Mouse (Mus musculus): ENCODE measurements around the gene 9530068E07Rik. TPM values are rescaled to one million over a fixed set of nuclear protein-coding genes. Genes with fewer than 3 reads are reported as not detected.
A peak's percentile ranks its signal among the peaks of the same experiment; 100 is the strongest.

9530068E07Rik gene
- total RNA-seq, 2 experiments from 2014 or later: 74.8 to 132 TPM

DNA sequence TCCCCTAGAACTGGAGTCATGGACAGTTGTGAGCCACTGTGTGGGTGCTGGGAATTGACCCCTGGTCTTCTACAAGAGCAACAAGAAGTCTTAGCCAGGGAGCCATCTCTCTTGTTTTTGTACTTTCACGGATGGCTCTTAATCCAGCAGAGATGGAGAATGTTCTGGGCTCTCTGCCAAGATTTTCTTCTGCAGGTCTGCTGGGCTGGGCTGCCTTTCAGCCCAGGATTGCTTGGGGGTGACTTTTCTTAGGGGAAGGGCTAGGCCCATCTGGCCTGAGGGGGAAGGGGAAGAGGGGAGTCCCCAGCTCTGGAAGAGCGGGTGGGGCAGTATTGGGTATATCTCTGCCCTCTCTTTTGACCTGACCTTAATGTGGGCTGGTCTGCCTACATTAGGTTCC is 25.7 kb upstream of the 9530068E07Rik start:
- no peak for ATAC-seq (ENCODE audit: poor library complexity, severe bottlenecking)

DNA sequence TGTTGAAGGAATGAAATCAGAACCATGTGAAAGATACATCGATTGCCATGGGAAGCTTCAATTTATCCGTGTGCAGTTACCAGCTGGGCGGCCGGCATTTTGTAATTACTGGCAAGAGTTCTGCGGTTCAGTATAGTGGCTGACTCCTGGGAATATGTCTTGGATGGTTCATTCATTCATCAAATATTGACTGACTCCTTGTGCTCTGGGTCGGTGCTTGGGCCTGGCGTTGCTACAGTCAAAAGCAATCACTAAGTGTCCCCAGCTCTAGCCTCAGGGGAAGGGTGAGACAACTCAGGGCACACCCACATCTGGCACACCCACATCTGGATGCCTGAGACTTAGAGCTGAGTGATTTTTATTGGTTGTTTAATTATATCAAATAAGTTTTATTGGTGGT is 22.4 kb upstream of the 9530068E07Rik start:
- no peak for ATAC-seq (ENCODE audit: poor library complexity, severe bottlenecking)

DNA sequence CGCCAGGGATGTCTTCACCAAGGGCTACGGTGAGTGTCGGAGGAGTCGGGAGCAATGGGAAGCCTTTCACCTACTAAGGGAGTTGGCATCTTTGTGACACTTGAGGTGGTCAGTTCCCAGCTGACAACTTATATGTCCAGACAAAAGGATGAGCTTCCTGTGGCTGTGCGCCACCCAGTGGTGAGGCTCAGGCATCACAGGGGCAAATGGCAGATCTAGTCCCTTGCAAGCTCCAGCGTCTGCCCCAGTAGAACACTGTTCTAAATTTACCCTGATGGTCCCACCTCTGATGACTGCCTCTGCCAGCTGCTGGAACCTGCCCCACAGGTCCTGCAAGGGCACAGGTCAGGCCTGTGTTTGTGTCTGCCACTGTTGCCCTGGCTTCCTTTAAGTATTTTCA is 21.9 kb upstream of the 9530068E07Rik start:
- ATAC-seq (ENCODE audit: poor library complexity, severe bottlenecking): peak; percentile 94

DNA sequence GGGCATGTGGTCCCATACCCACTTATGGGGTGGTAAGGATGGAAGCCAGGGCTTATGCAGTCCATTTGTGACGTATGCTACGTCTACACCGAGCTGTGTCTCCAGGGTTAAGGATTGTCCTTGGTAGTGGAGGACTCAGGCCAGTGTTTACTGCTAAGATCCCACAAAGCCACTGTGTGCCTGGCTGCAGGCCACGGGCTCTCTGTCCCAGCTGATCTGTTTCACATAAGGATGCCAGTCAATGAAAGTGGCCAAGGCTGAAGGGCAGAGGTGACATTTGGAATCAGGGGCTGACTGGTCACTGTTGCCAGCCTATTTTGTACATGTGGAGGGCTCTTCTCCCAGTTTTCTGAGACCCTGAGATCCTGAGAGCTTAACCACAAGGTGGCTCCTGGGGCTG is 18.6 kb upstream of the 9530068E07Rik start:
- no peak for ATAC-seq (ENCODE audit: poor library complexity, severe bottlenecking)

DNA sequence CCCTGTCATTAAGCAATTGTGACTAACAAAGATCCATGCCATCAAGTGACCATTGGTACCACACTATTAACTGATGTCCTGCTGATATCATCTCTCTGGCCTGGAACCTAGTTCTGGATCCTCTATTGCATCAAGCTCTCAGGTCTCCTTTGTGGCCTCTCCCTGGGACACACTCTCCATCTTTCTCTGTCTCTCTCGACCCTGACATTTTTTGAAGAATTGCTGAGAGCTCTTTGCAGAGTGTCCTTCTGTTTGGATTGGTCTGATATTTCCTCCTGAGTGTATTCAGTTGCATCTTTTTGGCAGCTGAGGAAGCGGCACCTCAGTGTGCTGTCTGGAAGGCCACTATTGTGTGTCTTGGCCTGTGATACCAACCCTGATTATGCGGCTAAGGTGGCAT is 17.0 kb upstream of the 9530068E07Rik start:
- no peak for ATAC-seq (ENCODE audit: poor library complexity, severe bottlenecking)

DNA sequence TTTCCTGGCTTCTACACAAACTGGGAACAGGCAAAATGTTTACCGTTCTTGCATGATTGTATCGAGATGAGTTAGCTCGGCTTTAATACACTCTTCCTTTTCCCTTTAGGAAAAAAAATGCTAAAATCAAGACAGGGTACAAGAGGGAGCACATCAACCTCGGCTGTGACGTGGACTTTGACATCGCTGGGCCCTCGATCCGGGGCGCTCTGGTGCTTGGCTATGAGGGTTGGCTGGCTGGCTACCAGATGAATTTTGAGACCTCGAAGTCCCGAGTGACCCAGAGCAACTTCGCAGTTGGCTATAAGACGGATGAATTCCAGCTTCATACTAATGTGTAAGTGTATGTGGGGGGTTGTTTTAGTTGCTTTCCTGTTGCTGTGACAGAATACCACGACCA is 12.5 kb upstream of the 9530068E07Rik start:
- no peak for ATAC-seq (ENCODE audit: poor library complexity, severe bottlenecking)

DNA sequence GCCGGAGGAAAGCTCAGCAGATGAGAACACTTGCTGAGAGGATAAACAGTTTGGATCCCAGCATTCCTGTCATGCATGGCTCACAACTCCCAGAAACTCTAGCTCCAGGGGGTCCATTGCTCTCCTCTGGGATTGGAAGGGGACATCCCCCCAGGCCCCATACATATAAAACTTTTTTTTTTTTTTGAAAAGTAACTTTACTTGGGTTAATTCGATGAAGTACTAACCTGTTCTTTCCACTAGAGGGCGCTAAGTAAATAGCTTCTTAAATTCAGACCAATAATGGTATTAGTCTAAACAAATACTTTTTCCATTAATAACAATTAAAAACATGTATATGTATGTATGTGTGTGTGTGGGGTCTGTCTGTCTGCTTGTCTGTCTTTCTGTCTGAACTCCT is 11.6 kb upstream of the 9530068E07Rik start:
- ATAC-seq (ENCODE audit: poor library complexity, severe bottlenecking): no peak

DNA sequence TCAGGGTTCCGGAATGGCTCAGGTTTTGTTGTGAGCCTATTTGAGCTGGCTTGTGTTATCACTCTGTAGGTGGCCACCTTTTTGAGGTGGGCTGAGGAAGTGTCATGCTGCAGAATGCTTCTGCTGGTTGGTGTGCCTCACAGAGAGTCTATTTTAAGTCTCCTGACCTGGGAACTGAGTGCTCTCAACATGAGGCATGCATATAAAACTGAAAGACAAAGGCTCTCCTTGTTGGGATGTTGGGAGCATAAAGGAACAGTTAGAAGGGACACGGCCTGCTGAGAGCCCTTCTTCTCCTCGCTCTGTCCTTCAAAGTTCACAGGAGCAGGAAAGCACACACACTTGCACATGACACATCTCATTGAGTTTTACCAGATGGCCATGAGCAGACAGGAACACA is 9.3 kb upstream of the 9530068E07Rik start:
- no peak for ATAC-seq (ENCODE audit: poor library complexity, severe bottlenecking)

DNA sequence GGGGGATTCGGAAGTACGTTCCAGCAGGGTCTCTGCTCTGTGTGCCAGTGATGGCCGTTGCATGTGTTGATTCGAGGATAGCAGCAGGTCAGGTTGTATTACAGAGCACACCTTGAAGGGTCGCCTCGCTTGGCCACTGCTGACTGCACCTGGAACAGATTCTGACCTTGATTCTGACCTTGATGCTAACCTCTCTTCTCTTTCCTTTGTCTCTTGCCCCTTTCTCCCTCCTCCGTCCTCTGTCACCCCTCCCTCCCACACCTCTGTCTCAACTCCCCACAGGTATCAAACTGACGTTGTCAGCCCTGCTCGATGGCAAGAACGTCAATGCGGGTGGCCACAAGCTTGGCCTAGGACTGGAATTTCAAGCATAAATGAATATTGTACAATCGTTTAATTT is 8.1 kb upstream of the 9530068E07Rik start:
- no peak for ATAC-seq (ENCODE audit: poor library complexity, severe bottlenecking)

DNA sequence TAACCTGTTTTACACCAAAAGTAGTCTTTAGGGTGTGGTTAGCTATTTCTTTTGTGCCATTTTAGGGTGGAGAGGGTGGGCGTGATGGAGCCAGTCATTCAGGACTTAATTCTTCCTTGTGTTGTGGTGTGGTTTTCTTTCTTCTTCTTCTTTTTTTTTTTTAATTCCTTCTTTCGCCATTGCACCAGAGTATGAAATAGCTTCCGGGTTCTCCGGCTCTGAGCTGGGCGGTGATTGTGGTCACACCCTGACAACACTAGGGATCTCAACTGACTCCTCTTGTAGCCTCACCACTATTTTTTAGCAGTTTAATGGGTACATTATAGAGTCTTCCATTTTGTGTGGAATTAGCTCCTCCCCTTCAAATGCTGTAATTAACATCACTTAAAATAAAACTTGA is 7.2 kb upstream of the 9530068E07Rik start:
- ATAC-seq (ENCODE audit: poor library complexity, severe bottlenecking): peak; percentile 92

DNA sequence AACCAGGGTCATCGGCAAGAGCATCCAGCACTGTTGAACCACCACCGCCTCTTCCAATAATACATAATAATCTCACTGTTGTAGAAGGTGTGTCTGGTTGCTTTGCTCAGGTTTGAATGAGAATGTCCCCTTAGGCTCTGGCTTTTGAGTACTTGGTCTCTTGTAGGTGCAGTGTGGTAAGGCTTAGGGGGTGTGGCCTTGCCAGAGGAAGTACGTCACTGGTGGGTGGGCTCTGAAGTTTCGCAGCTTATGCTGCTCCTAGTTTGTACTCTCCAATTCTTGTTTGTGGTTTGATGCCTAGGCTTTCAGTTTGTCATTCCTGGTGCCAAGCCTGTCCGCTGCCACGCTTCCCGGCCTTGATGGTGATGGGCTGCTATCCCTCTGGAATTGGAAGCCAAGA is 6.3 kb upstream of the 9530068E07Rik start:
- ATAC-seq (ENCODE audit: poor library complexity, severe bottlenecking): peak; percentile 88

DNA sequence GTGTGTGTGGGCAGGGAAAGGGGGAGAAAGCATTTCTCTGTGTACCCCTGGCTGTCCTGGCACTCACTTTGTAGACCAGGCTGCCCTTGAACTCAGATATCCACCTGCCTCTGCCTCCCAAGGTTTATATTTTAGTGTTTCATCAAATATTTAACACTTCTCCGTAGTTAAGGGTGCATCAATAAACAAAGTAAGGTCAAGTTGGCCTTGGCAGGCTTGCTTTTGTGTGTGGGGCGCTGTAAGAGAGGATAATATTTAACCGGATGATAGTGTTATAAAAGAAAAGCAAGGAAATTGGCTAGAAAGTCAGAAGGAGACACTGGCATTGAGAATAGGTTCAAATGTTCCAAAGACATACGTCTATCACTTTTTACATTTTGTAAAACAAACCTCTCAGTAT is 1.7 kb upstream of the 9530068E07Rik start:
- ATAC-seq (ENCODE audit: poor library complexity, severe bottlenecking): no peak

DNA sequence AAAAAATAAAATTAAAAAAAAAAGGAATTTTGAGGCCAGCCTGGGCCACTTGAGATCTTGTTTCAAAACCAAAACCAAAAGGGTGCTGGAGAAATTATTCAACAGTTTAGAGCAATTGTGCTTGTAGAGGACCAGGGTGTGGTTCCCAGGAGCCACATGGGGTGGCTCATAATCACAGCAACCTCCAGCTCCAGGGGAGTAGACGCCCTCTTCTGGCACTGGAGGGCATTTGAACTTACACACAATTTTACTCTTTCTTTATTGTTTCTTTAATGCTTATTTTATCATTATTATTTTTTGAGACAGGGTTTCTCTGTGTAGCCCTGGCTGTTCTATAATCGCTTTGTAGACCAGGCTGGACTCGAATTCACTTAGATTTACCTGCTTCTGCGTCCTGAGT is 885 bp upstream of the 9530068E07Rik start:
- no peak for ATAC-seq (ENCODE audit: poor library complexity, severe bottlenecking)

DNA sequence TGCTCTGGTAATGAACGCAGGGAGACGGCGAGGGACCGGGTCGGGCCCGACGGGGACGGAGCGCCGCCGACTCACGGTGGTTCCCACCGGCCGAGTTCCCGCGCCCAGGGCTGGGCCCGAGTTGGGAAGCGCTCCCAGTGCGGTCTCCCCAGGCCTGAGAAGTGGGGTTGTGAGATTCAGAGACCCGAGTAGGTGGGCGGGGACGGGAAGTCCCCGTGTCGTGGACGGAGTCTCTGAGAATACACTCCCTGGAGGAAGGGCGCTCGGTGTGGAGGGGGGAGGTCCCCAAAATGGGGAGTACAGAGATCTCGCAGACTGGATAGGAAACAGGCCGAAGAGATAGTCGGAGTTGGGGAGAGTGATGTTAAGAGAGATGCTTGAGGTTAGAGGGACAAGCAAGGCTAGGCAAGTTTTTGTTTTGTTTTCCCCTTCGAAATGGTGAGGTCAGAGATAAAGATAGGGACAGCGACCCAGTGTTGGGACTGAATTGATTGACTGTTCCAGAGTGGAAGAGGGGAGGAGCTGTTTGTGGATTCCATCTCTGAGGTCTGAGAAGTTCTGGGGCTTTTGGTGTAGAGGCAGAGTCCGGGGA is 465 bp downstream of the 9530068E07Rik start:
- ATAC-seq (ENCODE audit: poor library complexity, severe bottlenecking): peak; percentile 54

DNA sequence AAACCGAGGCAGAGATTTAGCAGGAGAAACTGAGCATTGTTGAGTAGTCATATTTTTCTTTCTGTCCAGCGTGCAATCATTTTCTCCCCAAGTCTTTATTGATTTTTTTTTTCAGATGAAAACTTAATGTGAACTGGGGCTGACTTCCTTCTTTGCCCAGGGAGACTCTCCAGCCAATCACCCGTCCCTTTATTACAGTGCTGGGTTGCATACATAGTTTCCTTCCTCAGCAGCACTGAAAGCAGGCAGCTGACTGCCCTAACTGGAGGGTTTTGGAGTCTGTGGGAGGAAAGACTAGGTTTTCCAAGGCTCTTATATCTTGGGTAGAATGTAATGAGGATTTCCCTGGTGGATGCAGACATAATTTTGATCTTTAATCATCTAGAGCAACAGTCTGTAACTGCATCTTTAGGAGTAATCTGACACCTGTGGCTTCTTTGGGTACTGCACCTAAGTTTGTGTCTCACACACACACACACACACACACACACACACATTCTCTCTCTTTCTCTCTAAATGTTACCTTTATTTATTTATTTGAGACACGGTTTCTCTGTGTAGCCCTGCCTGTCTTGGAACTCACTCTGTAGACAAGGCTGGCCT is 1.3 kb downstream of the 9530068E07Rik start:
- peak; percentile 78 for ATAC-seq (ENCODE audit: poor library complexity, severe bottlenecking)

DNA sequence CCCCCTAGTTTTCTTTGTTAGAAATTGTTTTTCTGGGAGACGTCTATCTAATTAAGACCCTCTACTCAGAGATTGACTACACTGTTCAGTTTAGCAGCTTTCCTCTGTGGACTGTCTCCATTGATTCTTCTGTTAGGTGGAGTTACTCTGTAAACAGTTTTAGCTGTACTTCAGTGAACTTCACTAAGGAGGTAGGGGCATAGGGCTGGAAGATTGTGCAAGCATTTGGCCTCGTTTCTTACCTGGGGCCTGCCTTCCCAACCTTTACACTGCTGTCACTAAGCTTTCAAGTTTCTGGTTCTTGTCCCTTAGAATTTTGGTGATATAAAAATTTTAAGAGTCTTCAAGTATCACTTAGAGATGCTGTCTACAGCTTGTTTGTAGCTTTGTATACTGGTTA is 5.2 kb downstream of the 9530068E07Rik start:
- no peak for ATAC-seq (ENCODE audit: poor library complexity, severe bottlenecking)

DNA sequence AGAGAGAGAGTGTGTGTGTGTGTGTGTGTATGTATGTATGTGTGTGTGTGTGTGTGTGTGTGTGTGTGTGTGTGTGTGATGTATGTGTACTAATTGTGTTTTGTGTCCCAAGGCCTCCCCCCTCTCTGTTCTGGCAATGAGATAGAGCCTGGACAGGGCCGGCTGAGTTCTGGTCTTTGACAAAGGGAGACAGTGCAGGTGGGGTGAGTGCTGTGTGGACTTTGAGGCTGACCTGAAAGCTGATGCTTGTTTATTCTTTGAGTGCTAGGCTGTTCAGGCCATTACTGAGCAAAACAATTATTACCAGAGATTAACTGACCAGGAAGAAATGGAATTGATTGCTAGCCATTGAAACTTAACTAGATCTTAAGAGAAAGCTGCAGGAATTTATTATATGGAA is 6.3 kb downstream of the 9530068E07Rik start:
- ATAC-seq (ENCODE audit: poor library complexity, severe bottlenecking): no peak

DNA sequence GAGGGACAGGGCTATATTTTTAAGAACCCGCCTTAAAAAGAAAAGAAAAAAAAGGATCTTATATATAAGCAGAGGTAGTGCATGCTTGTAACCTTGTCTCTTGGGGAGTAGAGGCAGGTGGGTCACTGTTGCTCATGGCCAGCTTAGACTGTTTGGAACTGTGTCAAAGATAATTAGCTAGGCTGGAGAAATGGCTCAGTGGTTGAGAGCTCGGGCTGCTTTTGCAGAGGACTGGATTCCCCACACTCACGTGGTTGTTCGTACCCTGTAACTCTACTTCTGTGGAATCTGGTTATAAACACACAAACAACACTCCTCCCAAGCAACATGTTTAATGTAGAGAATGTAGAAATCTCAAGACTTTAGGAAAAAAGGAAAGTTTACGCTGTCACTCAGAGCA is 8.0 kb downstream of the 9530068E07Rik start:
- ATAC-seq (ENCODE audit: poor library complexity, severe bottlenecking): no peak

DNA sequence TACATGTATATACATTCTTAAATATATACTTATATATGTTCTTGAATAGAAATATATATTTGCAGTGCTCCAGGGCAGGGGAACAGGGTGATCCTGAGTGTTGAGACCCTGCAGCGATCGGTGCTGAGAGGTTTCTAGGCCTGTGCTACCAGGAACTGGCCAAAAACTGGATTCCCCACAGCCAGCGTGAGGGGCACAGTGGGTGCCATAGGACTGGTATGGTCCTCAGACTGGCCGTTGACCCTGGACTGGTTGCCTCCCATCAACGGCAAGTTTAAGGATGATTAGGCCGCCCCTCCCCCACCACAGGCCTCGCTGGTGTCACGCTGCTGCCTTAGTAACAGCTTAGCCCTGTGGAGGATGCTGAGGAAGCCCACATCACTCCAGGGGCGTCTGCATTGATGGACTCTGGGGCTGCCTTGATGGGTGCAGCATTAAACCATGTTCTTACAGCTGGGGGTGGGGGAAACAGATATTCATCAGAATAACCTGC is 9.0 kb downstream of the 9530068E07Rik start:
- ATAC-seq (ENCODE audit: poor library complexity, severe bottlenecking): no peak

DNA sequence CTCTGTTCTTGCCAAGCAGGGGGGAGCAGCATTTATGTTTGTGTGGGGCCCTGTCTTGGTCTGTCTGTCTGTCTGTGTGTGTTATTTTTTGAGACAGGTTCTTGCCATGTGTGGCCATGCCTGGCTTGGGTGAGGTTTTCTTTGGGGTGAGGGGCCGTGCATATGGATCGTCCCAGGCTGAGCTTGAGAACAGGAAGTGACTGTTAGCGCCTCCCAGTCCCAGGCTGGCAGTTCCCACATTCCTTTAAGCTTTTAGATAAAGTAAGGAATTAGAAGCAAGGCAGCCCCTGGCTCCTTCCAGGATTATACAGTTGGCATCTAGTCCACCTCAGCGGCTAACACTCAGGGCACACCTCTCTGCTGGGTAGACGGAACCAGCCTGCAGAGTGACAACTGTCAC is 13.1 kb downstream of the 9530068E07Rik start:
- ATAC-seq (ENCODE audit: poor library complexity, severe bottlenecking): no peak

DNA sequence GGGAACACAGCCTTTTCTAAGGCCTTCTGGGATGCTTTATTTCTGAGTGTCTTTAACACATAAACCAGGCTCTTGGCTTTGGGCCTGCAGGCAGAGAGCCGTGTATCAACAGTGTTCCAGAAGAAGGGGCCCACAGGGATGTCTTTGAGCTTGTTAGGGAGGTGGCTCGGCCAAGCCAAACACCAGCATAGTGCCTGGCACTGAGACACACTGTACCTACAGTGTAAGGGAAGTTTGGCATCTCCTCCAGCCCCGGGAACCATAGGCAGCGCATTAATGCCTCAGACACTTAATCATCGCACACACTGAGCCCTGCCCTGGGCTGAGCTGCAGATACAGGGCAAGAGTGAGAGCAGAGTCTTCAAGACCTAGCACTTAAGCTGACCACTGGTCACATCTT is 22.1 kb downstream of the 9530068E07Rik start:
- ATAC-seq (ENCODE audit: poor library complexity, severe bottlenecking): no peak

DNA sequence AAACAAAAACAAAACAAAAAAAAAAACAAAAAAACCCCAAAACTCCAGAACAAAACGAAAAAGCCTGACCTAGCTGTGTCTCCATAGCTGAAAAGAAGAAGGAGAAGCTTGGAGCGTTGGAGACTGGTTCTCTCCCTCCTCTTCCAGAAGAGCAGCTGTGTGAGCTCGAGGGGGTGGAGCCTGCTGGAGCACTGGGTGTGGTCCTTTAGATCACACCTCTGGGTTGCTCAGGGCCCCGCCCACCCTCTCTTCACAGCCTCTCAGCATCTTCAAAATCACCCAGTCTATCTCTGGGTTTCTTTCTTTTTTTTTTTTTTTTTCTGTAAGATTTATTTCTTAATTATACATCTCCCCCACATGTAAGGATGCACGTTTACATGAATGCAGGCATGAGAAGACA is 23.0 kb downstream of the 9530068E07Rik start:
- no peak for ATAC-seq (ENCODE audit: poor library complexity, severe bottlenecking)

DNA sequence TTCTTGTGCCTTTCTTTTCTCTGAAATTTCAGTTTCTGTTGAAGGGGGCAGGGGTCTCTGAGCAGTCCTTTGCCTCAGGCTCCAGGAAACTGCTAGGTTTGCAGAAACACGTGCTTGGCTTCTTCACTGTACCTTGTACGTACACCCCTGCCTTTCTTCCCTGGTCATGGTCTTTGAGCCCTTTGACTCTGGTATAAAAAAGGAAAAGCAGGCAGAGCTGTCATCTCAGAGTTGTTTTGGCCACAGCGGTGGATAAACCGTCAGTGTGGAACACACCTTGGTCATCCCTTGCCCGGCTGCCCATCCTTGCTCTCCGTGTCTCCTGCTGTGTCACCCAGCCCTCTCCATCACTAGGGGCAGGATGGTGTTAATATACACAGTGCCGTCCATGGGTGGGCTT is 23.6 kb downstream of the 9530068E07Rik start:
- ATAC-seq (ENCODE audit: poor library complexity, severe bottlenecking): no peak

All from megakaryocyte, adult 5-6 weeks (primary cell).